Mouse (Mus musculus): ENCODE results near the gene Tlr2.

The Tlr2 gene

GRCm38 (mm10) chr3:83827684-83828083, 13.9 kb downstream of the Tlr2 start:
- no peak for DNase-seq

DNA sequence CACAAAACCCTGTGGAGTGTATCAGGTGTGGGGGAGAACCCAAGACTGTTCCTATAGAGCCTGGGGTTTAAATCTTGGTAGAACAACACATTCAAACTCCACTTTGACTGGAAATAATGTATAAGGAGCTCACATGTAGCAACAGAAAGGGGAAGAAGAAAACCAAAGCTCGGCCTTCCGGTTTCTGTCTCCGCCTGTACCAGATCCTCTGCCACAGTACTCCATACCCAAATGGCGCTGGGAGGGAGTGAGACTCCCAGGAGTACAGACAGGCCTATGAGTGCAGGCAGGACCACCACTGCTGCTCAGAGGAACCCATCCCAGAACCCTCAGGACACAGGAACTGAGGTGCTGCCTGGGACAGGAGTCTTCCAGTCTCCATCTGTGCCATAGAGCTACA, 17.8 kb downstream of the Tlr2 start:
- no peak for DNase-seq

GRCm38 (mm10) chr3:83816372-83816925, 25.1 kb downstream of the Tlr2 start:
- DNase-seq: no peak

GRCm38 (mm10) chr3:83812863-83813262, 28.7 kb downstream of the Tlr2 start:
- no peak for DNase-seq

DNA sequence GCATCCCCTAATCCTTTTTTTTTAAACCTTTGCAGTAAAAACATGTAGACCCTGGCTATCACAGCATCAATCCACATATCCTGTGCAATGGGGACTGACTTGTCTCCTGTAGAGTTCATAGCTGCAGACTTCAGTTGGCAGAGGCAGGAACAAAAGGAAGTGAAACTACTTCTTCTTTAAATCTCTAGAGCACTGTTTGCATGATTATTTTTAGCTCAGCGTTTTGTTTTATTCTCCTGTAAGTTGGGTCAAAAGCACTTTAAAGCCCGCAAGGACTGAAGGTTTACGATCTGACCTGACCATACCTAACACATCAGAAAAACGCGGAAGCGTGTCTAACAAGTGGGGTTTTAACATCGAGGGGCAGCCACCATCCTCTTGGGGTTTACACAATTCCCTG, 29.6 kb downstream of the Tlr2 start:
- no peak for DNase-seq

- DNase-seq: no peak
These were observed 33.1 kb downstream of the Tlr2 start for GRCm38 (mm10) chr3:83808483-83808882.

GRCm38 (mm10) chr3:83801649-83802155, 39.9 kb downstream of the Tlr2 start:
- no peak for DNase-seq

DNA sequence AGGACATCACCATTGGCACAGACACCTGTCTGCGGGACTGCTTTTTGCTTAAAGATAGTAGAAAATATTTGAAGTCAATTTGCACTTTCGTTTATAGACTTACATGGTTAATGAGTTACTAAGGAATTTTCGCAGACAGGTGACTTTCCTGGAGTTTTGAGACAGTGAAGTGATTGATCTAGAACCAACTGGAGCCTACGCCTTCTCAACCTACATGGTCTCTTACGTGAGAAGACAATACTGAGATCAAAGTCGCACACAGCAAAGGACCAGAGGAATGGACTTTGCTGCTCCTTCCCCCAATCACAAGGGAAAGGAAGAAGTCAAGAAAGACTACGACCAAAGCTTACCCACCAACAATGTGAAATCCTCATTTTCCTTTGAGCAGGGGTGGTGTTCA, 42.1 kb downstream of the Tlr2 start:
- no peak for DNase-seq

DNA sequence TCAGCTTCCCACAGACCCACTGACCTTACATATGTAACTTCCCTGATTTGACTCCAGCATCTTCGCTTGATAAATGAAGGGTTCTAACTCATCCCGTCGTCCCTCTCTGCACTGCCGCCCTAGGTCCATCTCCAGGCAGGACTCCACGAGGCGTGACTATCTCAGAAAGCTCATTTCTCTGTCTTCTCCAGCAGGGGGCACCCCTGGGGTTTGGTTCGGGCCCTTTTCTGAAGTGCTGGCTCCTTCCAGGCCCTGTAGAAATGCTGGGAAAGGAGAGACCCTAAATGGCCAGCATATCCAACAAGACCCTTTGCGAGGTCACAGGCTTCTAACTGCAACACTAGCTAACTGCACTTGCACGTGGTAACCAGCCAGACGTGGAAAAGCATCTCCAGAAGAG, 43.7 kb downstream of the Tlr2 start:
- DNase-seq: peak; percentile 55 to 70

GRCm38 (mm10) chr3:83797098-83797497, 44.5 kb downstream of the Tlr2 start:
- no peak for DNase-seq

- DNase-seq: no peak
These were observed 50.1 kb downstream of the Tlr2 start for GRCm38 (mm10) chr3:83791444-83791843.

DNA sequence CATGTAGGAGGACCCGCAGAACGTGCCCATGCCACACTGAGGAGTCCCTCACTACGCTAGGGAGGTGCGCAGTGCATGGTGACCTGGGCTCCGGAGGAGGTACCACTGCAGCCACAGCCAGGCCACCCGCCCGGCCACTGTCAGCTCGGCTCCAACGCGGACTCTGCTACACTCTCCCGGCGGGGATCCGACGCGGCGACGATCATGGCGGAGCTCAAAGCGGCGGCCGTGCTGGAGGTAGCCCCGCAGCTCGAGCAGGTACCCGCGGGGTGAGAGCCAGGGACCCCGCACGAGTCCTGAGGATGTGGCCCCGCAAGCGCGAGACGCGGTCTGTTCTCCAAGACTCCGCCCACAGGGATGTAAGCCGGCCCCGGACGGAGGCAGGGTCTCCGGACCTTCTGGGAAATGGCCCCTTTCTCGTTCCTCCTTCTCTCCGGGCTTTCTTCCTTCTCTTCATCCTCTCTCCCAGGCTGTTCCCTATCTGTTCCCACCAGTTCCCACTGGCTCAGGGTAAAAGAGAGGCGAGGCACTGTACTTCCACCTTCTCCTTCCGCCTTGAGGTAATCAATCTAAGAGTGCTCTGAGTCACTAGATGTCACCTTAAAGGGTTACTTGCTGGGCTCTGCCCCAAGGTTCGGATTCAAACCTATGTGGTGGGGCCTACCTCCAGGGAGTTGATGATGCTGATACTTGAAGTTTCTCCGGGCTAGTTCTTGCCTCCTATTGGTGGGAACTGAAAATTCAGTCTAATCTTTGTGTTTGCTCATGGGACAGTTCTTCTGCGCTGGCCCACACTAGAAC, 51.7 kb downstream of the Tlr2 start:
- DNase-seq: no peak

GRCm38 (mm10) chr3:83787776-83788305, 53.7 kb downstream of the Tlr2 start:
- no peak for DNase-seq

DNA sequence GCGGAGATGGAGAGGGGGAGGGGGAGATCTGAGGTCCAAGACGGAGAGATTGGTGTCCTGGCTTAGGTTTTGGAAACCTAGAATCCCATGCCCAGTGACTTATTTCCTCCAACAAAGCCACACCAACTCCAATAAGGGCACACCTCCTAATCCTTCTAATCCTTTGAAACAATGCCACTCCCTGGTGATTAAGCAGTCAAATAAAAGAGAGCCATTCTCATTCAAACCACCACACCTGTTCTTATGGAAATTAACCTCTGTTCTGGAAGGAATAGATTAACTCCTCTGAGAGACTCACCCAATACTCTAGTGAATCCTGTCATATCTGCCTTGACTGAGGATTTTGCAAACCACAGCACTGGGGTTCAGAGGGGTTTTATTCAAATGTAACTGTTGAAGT, 54.5 kb downstream of the Tlr2 start:
- no peak for DNase-seq
